Mouse (Mus musculus): ENCODE data around the gene Neu1.

DNA sequence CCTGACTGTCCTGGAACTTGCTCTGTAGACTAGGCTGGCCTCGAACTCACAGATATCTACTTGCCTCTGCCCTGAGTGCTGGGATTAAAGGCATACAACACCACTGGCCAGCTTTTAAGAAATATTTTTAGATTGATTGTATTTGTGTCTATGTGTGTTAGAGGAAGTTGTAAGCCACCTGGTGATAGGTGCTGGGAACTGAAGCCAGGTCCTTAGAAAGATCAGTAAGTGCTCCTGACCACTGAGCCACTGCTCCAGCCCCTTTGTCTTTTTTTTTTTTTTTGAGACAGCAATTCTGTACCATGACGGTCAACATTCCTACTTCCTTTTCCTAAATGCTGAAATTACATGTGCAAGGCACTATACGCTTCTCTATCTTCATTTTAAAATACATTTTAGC, 22.2 kb downstream of the Neu1 start:
- TF ChIP-seq CTCF (IDR thresholded peaks at IDR 0.05; ENCODE audit: low read depth) (no peak), EP300 (IDR thresholded peaks at IDR 0.05; ENCODE audit: low read depth) (no peak)

All from liver, embryonic 14.5 days (tissue).